Mouse (Mus musculus): Measurements from ENCODE around the gene Fam43b.

The Fam43b gene

GRCm38 (mm10) chr4:138395087-138395970, 999 bp downstream of the Fam43b start:
- DNase-seq (ENCODE audit: low read depth) = no peak

- DNase-seq (ENCODE audit: low read depth) = no peak
Measured at GRCm38 (mm10) chr4:138393703-138394102, 2.6 kb downstream of the Fam43b start.

- no peak for DNase-seq (ENCODE audit: low read depth)
Measured at GRCm38 (mm10) chr4:138383789-138384188, 12.5 kb downstream of the Fam43b start.

- no peak for DNase-seq (ENCODE audit: low read depth)
Measured at GRCm38 (mm10) chr4:138382462-138382861, 13.9 kb downstream of the Fam43b start.

GRCm38 (mm10) chr4:138380132-138380689, 16.1 kb downstream of the Fam43b start:
- no peak for DNase-seq (ENCODE audit: low read depth)

- DNase-seq (ENCODE audit: low read depth) = peak; percentile 90
Measured at GRCm38 (mm10) chr4:138379091-138379840, 17.1 kb downstream of the Fam43b start.

- DNase-seq (ENCODE audit: low read depth) = peak; percentile 72
Measured at GRCm38 (mm10) chr4:138377526-138377925, 18.8 kb downstream of the Fam43b start.

GRCm38 (mm10) chr4:138375117-138375516, 21.2 kb downstream of the Fam43b start:
- DNase-seq (ENCODE audit: low read depth) = no peak

GRCm38 (mm10) chr4:138370996-138371516, 25.3 kb downstream of the Fam43b start:
- DNase-seq (ENCODE audit: low read depth) = peak; percentile 64

GRCm38 (mm10) chr4:138368498-138369260, 27.6 kb downstream of the Fam43b start:
- DNase-seq (ENCODE audit: low read depth) = no peak

- peak; percentile 97 for DNase-seq (ENCODE audit: low read depth)
Measured at GRCm38 (mm10) chr4:138367641-138368497, 28.5 kb downstream of the Fam43b start, which contains the start of gene Cda. Gene Cda (minus strand): TSS chr4:138367992.

- DNase-seq (ENCODE audit: low read depth) = no peak
Measured at GRCm38 (mm10) chr4:138366561-138366960, 29.8 kb downstream of the Fam43b start.

- DNase-seq (ENCODE audit: low read depth) = peak; percentile 25
Measured at GRCm38 (mm10) chr4:138363511-138363910, 32.8 kb downstream of the Fam43b start.

- no peak for DNase-seq (ENCODE audit: low read depth)
Measured at GRCm38 (mm10) chr4:138362883-138363282, 33.4 kb downstream of the Fam43b start.

GRCm38 (mm10) chr4:138361370-138361821, 34.9 kb downstream of the Fam43b start:
- DNase-seq (ENCODE audit: low read depth) = no peak

- DNase-seq (ENCODE audit: low read depth) = no peak
Measured at GRCm38 (mm10) chr4:138358176-138358575, 38.2 kb downstream of the Fam43b start.

- DNase-seq (ENCODE audit: low read depth) = peak; percentile 89
Measured at GRCm38 (mm10) chr4:138356551-138356950, 39.8 kb downstream of the Fam43b start.

- DNase-seq (ENCODE audit: low read depth) = peak; percentile 60
Measured at GRCm38 (mm10) chr4:138356141-138356540, 40.2 kb downstream of the Fam43b start.

- DNase-seq (ENCODE audit: low read depth) = no peak
Measured at GRCm38 (mm10) chr4:138355496-138355895, 40.8 kb downstream of the Fam43b start.

GRCm38 (mm10) chr4:138353438-138354171, 42.7 kb downstream of the Fam43b start:
- no peak for DNase-seq (ENCODE audit: low read depth)

Measured in NIH3T3 (cell line).